Mouse (Mus musculus) midbrain, embryonic 15.5 days (tissue): ENCODE results near the gene C5ar1. TPM values are rescaled to one million over a fixed set of nuclear protein-coding genes. Genes with fewer than 3 reads are reported as not detected.

Source experiments
- ATAC-seq: fragments of 200-750 bp; cut with Nextera tagmentation; replicated peaks from 2 replicates; pipeline ENCODE4 v1.8.0; 2017; ENCODE audit warnings: moderate TSS enrichment
- H3K27ac ChIP-seq: fragments of 300-500 bp; sonication (generic); 2 replicates; pipeline ENCODE4 v1.5.1; 2015; ENCODE audit warnings: mild to moderate bottlenecking, inconsistent platforms
- H3K27me3 ChIP-seq: fragments of 300-500 bp; sonication (generic); replicated peaks from 2 replicates; pipeline ENCODE4 v1.6.1; 2015; ENCODE audit warnings: inconsistent platforms
- H3K36me3 ChIP-seq: fragments of 300-500 bp; sonication (generic); replicated peaks from 2 replicates; pipeline ENCODE4 v1.6.1; 2015; ENCODE audit warnings: inconsistent platforms
- H3K4me1 ChIP-seq: fragments of 300-500 bp; sonication (generic); 2 replicates; pipeline ENCODE4 v1.6.1; 2015; ENCODE audit warnings: inconsistent platforms
- H3K4me2 ChIP-seq: fragments of 300-500 bp; sonication (generic); 2 replicates; pipeline ENCODE4 v1.6.1; 2015; ENCODE audit warnings: inconsistent platforms, mild to moderate bottlenecking, moderate library complexity
- H3K4me3 ChIP-seq: fragments of 300-500 bp; sonication (generic); 2 replicates; pipeline ENCODE4 v1.5.1; 2015; ENCODE audit warnings: mild to moderate bottlenecking, inconsistent platforms
- H3K9ac ChIP-seq: fragments of 300-500 bp; sonication (generic); 2 replicates; pipeline ENCODE4 v1.6.1; 2015; ENCODE audit warnings: mild to moderate bottlenecking, inconsistent platforms
- H3K9me3 ChIP-seq: fragments of 300-500 bp; sonication (generic); 2 replicates; pipeline ENCODE4 v1.6.1; 2016; ENCODE audit warnings: inconsistent platforms
- WGBS: fragments of 180-500 bp; shearing (Covaris S2); methylation state at CpG from one replicate; pipeline ENCODE4 v1.1.7; 2015; ENCODE audit warnings: mixed read lengths; 5-methylcytosine and 5-hydroxymethylcytosine counted together
- polyA plus RNA-seq: library from polyadenylated mRNA; unstranded; fragments of >200 nt; fragmentation: Nextera tagmentation; extraction: Ambion mirVana; gene quantifications from 2 replicates; pipeline ENCODE4 v1.2.1, GENCODE M21; 2015

C5ar1 gene
- polyA plus RNA-seq, 1 experiment from 2014 or later: 1.5 TPM

DNA sequence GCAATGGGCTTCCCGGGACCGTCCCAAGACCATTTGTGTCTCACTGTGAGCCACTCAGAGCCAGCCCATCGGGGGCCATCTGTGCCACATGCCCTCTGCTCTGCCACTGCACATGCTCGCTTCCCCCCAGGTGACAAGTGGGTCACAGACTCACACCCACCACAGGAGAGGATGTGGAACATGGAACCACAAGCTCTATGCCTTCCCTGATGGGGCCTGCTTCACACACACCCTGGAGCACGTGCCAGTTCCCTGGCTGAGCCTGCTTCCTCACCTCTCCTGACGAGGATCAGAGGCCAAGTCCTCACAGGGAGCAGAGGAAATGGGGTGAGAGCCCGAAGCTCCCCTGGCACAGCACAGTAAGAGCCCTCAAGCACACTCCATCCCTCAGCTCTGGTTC lies 52.3 kb downstream of the C5ar1 start:
- H3K36me3 ChIP-seq: 0 out of 2 replicates have a peak, but pooled peaks cover 35% of the 10 kb centered on the region
- H3K9me3 ChIP-seq: no peaks in the 10 kb centered on the region

DNA sequence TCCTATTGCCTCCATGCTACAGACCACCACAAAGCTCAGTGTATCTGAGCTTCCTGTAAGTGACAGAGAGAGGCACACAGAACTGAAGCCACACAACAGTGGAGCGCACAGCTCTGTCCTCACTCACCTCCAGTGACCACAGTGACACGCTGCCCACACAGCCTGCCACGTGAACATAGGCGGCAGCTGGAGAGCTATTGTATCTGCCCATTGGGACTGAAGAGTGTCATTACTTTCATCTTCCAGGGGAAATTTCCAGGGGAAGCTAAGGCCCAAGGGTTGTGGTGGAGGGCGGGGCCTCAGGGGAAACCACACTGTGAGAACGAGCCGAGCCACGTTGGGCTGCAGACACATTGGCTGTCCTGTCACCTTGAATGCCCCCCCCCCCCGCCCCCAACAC lies 54.5 kb downstream of the C5ar1 start:
- 82% methylated on average over 9 of the region's 9 CpGs for WGBS
- no peak overlapping the region for H3K4me2 ChIP-seq
- H3K9me3 ChIP-seq: no peaks in the 10 kb centered on the region
- ATAC-seq: no peak
- no peaks in the 10 kb centered on the region for H3K27me3 ChIP-seq
- H3K9ac ChIP-seq: no peak overlapping the region
- H3K27ac ChIP-seq: no peak overlapping the region
- H3K4me3 ChIP-seq: no peak overlapping the region
- H3K36me3 ChIP-seq: peaks cover 27% of the 10 kb centered on the region; the same call in 1 of the 2 replicates
- H3K4me1 ChIP-seq: no peaks in the 10 kb centered on the region

More for the DNA sequence above, 52.3 kb downstream of the C5ar1 start:
- no peaks in the 10 kb centered on the region for H3K4me1 ChIP-seq
- no peak overlapping the region for H3K9ac ChIP-seq
- no peak overlapping the region for H3K27ac ChIP-seq
- WGBS: 88% methylated on average over 7 of the region's 7 CpGs
- H3K4me3 ChIP-seq: no peak overlapping the region
- H3K4me2 ChIP-seq: no peak overlapping the region
- no peaks in the 10 kb centered on the region for H3K27me3 ChIP-seq
- ATAC-seq: no peak

DNA sequence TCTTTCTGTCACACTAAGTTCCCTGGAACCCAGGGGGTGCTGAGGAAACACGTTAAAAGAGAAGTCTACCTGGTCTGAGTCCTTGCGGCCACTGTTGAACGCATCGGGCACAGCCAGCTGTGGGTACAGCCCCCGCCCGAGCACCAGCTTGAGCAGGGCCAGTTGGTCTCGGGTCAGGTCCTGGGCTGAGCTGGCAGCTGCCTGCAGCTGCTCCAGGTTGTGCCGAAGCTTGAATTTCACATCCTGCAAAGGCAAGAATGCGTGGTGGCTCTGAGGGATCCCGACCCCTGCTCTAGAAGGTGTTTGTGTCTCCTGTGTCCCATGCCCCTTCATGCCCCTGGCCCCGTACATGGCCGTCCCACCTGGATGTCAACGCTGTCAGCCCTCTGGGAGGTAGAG lies 55.8 kb downstream of the C5ar1 start:
- Histone ChIP-seq H3K27ac (no peak overlapping the region), H3K4me3 (no peak overlapping the region), H3K27me3 (no peaks in the 10 kb centered on the region), H3K9me3 (no peaks in the 10 kb centered on the region), H3K36me3 (peaks cover 21% of the 10 kb centered on the region; the same call in 1 of the 2 replicates), H3K9ac (no peak overlapping the region), H3K4me2 (no peak overlapping the region), H3K4me1 (no peaks in the 10 kb centered on the region)
- ATAC-seq: no peak
- WGBS: 92% methylated on average over 13 of the region's 13 CpGs

DNA sequence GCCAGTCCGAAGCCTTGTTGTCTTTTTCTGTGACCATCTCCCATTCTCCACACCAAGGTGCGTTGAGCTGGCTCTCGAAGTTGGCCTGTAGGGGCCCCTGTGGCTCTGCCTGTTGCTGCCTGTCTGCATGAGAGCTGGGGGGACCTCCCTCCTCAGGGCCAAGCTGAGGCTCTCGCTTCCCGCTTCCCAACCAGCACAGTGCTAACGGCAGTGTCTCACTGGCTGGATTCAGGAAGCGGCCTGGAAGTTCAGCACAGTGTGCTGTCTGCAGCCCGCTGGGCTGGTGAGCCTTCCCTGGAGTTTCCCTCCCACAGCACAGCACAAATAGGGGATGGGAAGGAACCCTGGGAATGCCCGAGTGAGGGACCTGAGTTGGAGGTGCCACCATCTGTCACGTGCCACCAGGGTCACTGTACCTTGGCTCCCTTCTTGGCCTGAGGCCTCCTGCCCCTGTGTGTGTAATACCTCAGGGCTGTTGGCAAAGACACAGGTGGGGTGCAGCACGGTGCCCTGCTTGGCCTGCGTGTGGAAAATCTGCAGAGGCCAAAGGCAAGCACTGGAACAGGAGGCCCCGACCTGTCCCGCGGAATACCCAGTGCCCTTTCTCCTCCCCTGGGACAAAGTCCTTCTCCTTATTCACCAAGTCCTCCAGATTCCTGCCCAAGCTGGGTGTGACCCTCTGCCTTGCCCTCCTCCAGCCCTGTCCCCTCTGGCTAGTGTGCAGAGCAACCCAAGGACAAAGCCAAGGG lies 56.4 kb downstream of the C5ar1 start:
- no peaks in the 10 kb centered on the region for H3K27me3 ChIP-seq
- H3K4me3 ChIP-seq: no peak overlapping the region
- no peaks in the 10 kb centered on the region for H3K4me1 ChIP-seq
- 89% methylated on average over 15 of the region's 15 CpGs for WGBS
- ATAC-seq: no peak
- no peak overlapping the region for H3K27ac ChIP-seq
- H3K9me3 ChIP-seq: no peaks in the 10 kb centered on the region
- no peak overlapping the region for H3K4me2 ChIP-seq
- H3K36me3 ChIP-seq: peaks cover 21% of the 10 kb centered on the region; the same call in 1 of the 2 replicates
- H3K9ac ChIP-seq: no peak overlapping the region

DNA sequence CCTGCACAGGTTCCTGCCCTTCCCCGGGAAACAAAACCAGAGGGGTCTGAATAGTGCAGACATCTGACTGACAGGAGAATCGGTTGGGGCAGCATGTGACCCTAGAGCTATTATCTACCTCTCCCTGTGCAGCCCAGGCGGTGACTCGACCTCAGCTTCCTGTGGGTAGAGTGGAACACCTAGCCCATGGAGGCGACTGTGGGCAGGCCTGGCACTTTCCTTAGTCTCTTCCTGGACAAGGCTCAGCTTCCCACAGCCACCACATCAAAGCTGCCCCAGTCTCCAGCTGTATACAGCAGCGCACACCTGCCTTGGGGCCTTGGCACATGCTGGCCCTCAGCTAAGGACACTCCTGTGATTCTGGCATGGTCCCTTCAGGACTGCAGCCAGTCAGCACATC lies 58.2 kb downstream of the C5ar1 start:
- H3K4me3 ChIP-seq: no peak overlapping the region
- no peak overlapping the region for H3K27ac ChIP-seq
- H3K27me3 ChIP-seq: no peaks in the 10 kb centered on the region
- H3K9ac ChIP-seq: no peak overlapping the region
- H3K36me3 ChIP-seq: peaks cover 21% of the 10 kb centered on the region; the same call in 1 of the 2 replicates
- no peak overlapping the region for H3K4me2 ChIP-seq
- no peaks in the 10 kb centered on the region for H3K9me3 ChIP-seq
- ATAC-seq: no peak
- H3K4me1 ChIP-seq: no peaks in the 10 kb centered on the region
- 89% methylated on average over 6 of the region's 6 CpGs for WGBS

DNA sequence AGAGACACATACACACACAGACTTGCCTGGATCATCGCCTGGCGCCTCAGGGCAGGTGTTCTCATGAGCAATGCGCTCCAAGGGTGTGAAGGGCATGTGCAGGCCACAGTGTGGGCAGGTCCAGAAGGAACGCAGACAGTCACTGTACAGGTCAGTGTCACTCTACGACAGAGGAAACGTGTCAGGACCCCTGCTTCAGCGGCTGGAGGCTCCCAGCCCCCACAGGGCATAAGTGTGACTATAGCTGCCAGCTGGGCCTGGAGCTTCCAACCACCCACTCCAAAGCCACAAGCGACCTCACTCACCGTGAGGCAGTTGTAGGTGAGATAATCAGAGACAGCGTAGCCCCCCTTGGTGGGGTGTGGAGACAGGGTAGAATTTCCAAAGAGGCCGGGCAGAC lies 60.8 kb downstream of the C5ar1 start:
- Histone ChIP-seq H3K27ac (no peak overlapping the region), H3K9ac (no peak overlapping the region), H3K9me3 (no peaks in the 10 kb centered on the region), H3K4me3 (no peak overlapping the region), H3K27me3 (no peaks in the 10 kb centered on the region), H3K36me3 (peaks cover 21% of the 10 kb centered on the region; the same call in 1 of the 2 replicates), H3K4me2 (no peak overlapping the region), H3K4me1 (no peaks in the 10 kb centered on the region)
- no peak for ATAC-seq
- 90% methylated on average over 11 of the region's 11 CpGs for WGBS

DNA sequence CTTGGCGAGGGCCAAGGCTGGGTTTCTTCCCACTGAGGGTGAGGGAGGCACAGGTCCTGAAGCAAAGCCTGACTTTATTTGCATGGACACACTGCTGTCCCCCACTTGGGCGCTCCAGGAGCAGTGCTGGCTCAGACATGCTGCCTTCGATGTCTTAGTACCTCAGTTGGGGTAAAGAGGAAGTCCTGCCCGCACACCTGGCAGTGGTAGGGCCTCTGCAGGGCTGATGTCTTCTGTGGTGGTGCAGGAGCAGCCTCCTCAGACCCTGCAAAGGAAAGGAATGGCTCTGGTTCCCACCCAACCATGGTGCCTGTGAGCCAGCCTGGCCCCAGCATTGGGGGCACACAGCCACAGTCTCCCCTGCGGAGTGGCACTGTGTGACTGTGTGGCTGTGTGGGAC lies 62.2 kb downstream of the C5ar1 start:
- no peak for ATAC-seq
- Histone ChIP-seq H3K4me2 (no peak overlapping the region), H3K4me3 (no peak overlapping the region), H3K4me1 (no peaks in the 10 kb centered on the region), H3K9me3 (no peaks in the 10 kb centered on the region), H3K36me3 (peaks cover 10% of the 10 kb centered on the region; the same call in 1 of the 2 replicates), H3K9ac (no peak overlapping the region), H3K27ac (no peak overlapping the region), H3K27me3 (no peaks in the 10 kb centered on the region)
- 92% methylated on average over 5 of the region's 5 CpGs for WGBS

Other genes with a start within 250 kb of the C5ar1 start
- 9.2 TPM in 2 replicates for gene Bicra, start 211.6 kb downstream of the C5ar1 start, polyA plus RNA-seq
- 0.05 and 0.10 TPM in 2 replicates for gene Zfp541, start 197.7 kb downstream of the C5ar1 start, polyA plus RNA-seq
- 224 and 234 TPM in 2 replicates for gene Napa, start 161.1 kb downstream of the C5ar1 start, polyA plus RNA-seq
- gene Kptn, start 139.6 kb downstream of the C5ar1 start, polyA plus RNA-seq: 51.2 and 55.1 TPM in 2 replicates
- 0.80 and 0.88 TPM in 2 replicates for gene Slc8a2, start 129.7 kb downstream of the C5ar1 start, polyA plus RNA-seq
- 164 and 166 TPM in 2 replicates for gene Meis3, start 84.5 kb downstream of the C5ar1 start, polyA plus RNA-seq
- 14.9 and 15.5 TPM in 2 replicates for gene Dhx34, start 37.5 kb downstream of the C5ar1 start, polyA plus RNA-seq
- 0.14 TPM in 1 of 2 replicates, not detected in the other for gene C5ar2, start 15.4 kb downstream of the C5ar1 start, polyA plus RNA-seq
- gene Inafm1, start 14.1 kb upstream of the C5ar1 start, polyA plus RNA-seq: 47.9 and 51.8 TPM in 2 replicates
- 21.6 and 30.1 TPM in 2 replicates for gene Ccdc9, start 27.3 kb upstream of the C5ar1 start, polyA plus RNA-seq
- 32.0 and 35.0 TPM in 2 replicates for gene Bbc3, start 48.9 kb upstream of the C5ar1 start, polyA plus RNA-seq
- 243 and 256 TPM in 2 replicates for gene Sae1, start 128.3 kb upstream of the C5ar1 start, polyA plus RNA-seq
- gene Zc3h4, start 141.4 kb upstream of the C5ar1 start, polyA plus RNA-seq: 20.0 and 22.1 TPM in 2 replicates
- 63.6 and 74.4 TPM in 2 replicates for gene Tmem160, start 193.2 kb upstream of the C5ar1 start, polyA plus RNA-seq
- 5.8 and 7.2 TPM in 2 replicates for gene Npas1, start 218.2 kb upstream of the C5ar1 start, polyA plus RNA-seq